Mouse (Mus musculus): ENCODE data around the gene Nadk.

DNA sequence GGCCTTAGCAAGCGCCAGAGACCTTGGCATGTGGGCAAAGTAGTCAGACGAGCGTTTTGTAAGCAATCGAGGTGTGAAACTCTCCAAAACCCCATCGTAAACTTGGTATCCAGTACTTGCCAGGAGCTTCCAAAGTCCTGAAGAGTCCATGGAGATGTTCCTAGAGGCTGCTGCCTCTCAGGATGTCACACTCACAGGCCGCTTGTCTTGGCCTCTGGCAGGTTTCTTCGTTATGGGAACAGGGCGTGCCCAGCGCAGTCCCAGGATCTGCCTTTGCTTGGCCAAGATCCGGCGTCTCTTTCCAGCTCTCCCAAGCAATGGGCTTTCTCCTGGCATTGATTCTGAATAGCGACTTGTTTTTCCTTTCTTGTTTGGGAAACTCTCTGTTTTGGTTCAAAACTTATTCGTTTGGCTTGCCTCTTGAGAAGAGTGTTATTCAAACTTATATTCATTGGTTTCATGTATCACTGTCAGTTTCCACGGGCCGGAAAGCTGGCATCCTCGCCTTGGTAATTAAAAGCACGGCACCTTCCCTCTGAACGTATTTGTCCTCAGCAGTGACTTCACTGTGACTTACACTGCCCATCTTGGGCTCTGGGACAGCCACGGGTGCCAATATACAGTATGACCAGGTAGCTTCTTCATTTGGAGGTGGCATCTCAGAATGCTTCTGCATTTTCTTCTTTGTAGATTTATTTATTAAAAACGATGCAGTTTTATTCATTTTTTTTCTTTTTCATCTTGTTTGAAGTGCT lies 2.3 kb downstream of the Nadk start:
- no peak for TF ChIP-seq POLR2A (IDR thresholded peaks at IDR 0.05; ENCODE audit: insufficient read length, low read depth)
- no peak for TF ChIP-seq USF1 (IDR thresholded peaks at IDR 0.05; ENCODE audit: low read depth)
- no peak for TF ChIP-seq MAX (IDR thresholded peaks at IDR 0.05; ENCODE audit: low read depth)
- no peak for TF ChIP-seq POLR2AphosphoS2 (IDR thresholded peaks at IDR 0.05; ENCODE audit: insufficient read length, low read depth)
- TF ChIP-seq MYOD1 (IDR thresholded peaks at IDR 0.05; ENCODE audit: control insufficient read depth in 1 of 3, insufficient read length in 2 of 3, low read depth in 2 of 3) = no peak
- TF ChIP-seq E2F4 (IDR thresholded peaks at IDR 0.05; ENCODE audit: insufficient read depth) = no peak
- no peak for TF ChIP-seq TCF12 (IDR thresholded peaks at IDR 0.05; ENCODE audit: insufficient read depth, poor library complexity, severe bottlenecking)
- no peak for TF ChIP-seq MYOG (IDR thresholded peaks at IDR 0.05; ENCODE audit: control insufficient read depth in 1 of 3, insufficient read depth in 1 of 3, insufficient read length in 2 of 3, low read depth in 2 of 3)
- no peak for TF ChIP-seq TCF3 (IDR thresholded peaks at IDR 0.05; ENCODE audit: insufficient read length, low read depth)
- TF ChIP-seq SRF (IDR thresholded peaks at IDR 0.05; ENCODE audit: control insufficient read depth, insufficient read length, low read depth) = no peak
- no peak for TF ChIP-seq CEBPB (IDR thresholded peaks at IDR 0.05; ENCODE audit: insufficient read depth, poor library complexity, severe bottlenecking)
